Mouse (Mus musculus): ENCODE data around the gene Plekhh2.

Gene Plekhh2

DNA sequence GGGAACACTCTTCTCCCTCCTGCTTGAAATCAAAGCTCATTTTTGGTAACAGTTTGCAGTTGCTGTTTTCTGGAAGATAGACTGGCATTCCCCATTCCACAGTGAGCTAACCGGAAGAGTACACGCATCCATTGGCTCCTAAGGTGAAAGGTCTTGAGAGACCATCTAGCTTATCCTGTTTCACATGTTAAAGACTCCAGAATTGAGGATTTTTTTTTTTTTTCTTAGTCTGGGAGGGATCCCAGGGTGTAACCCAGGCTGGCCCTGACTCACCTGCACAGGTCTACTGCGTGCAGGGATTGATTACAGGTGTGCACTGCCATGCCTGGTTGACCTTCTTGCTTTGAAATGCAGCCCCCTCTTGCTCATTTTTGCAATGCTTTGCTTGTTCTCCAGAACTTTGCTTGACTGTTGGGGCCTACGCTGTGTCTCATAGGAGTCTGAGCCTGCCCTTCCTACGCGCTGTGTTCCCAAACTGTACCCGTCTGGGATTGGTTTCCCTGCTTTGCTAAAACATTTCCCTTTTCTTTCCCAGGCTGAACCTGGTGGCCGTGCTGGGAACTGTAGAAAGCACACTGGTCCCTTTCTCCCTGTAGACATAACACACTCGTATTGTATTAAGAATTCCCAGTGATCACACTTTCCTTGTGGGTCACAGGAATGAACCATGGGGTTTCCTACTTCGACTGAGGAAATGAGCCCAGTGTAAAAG is 92.2 kb downstream of the Plekhh2 start:
- no peak for DNase-seq (ENCODE audit: extremely low spot score, low spot score)

GRCm38 (mm10) chr17:84606976-84607375 is 95.3 kb downstream of the Plekhh2 start:
- DNase-seq (ENCODE audit: extremely low spot score, low spot score), result no peak

GRCm38 (mm10) chr17:84607617-84608016 is 95.9 kb downstream of the Plekhh2 start:
- DNase-seq (ENCODE audit: extremely low spot score, low spot score), result no peak

GRCm38 (mm10) chr17:84608606-84609005 is 96.9 kb downstream of the Plekhh2 start:
- no peak for DNase-seq (ENCODE audit: extremely low spot score, low spot score)

- DNase-seq (ENCODE audit: extremely low spot score, low spot score), result no peak
Observed at GRCm38 (mm10) chr17:84611500-84611899, 99.8 kb downstream of the Plekhh2 start.

- no peak for DNase-seq (ENCODE audit: extremely low spot score, low spot score)
Observed at GRCm38 (mm10) chr17:84611971-84612370, 100.3 kb downstream of the Plekhh2 start.

DNA sequence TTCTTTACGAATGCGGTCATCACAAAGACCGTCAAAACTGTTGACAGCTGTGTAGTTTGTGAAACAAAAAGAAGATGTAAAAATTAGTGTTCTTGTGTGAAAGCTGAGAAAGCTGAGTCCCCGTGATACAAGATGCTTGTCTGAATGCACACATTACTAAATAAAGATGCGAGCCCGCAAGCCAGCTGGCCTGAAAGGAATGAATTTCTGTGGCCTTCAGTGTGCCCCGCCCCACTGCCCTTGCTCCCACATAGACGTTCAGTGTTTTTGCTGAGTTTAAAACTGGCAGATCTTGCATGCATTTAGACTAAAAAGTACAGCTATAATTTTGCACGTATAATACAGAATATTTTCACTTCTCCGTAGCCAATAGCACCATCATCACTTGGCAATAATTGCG is 104.1 kb downstream of the Plekhh2 start:
- DNase-seq (ENCODE audit: extremely low spot score, low spot score), result no peak

DNA sequence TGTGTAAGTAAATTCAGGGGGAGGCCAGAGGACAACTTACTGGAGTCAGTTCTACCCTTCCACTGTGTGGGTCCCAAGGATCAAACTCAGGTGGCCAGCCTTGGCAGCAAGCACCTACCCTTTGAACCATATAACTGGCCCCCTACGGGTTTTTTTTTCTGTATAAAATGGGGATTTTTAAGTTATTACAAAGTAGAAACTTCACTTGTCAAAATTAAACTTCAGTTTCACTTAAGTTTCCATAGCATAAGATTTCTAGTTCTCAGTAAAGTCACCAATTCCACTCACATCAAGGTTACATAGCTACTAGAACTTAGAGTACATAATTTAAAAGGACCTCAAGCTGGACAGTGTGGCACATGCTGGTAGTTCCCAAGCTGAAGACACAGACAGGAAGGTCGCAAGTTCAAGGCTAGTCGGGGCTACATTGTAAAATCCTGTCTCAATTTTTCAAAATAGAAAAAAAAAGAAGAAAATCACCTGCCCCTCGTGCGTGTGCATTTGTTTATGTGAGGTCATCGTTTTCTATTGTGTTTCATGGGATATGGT is 104.9 kb downstream of the Plekhh2 start:
- no peak for DNase-seq (ENCODE audit: extremely low spot score, low spot score)

- no peak for DNase-seq (ENCODE audit: extremely low spot score, low spot score)
Observed at GRCm38 (mm10) chr17:84617953-84618352, 106.3 kb downstream of the Plekhh2 start.

GRCm38 (mm10) chr17:84619112-84619511 is 107.4 kb downstream of the Plekhh2 start:
- no peak for DNase-seq (ENCODE audit: extremely low spot score, low spot score)

DNA sequence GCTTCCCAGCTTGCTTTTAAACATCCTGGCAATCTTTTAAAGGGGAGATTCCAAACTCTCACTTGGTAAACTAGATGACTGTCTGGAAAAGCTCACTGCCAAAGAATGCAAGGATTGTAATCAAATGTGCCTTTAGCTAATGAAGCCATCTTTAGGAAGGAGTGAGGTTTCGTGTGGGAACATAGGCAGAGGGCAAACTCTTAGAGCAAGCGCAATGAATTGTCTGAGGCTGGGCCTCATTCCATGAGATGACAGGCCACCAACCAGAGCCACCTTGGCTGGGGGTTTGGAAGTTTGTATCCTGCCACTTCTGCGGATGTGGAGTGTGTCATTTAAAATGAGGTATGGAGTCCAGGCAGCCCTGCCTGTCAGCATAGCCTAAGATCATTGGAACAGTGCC is 108.4 kb downstream of the Plekhh2 start:
- no peak for DNase-seq (ENCODE audit: extremely low spot score, low spot score)

DNA sequence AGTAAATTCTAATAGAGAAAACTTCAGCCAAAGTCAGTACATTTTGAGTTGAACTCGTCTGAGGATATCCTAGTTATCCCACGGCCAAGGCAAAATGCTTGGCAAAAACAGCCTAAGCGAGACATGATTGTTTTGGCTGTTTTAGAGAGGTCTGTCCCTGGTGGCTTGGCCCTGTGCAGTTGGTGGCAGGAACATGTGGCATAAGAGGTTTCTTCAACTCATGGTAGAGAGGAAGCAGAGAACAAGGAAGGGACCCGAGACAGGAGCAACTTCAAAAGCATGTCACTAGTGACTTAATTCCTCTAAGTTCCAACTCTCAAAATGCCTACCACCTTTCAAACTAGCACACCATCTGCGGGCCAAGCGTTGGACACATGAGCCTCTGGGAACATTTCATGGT is 108.9 kb downstream of the Plekhh2 start:
- no peak for DNase-seq (ENCODE audit: extremely low spot score, low spot score)

- DNase-seq (ENCODE audit: extremely low spot score, low spot score), result no peak
Observed at GRCm38 (mm10) chr17:84621209-84621608, 109.5 kb downstream of the Plekhh2 start.

DNA sequence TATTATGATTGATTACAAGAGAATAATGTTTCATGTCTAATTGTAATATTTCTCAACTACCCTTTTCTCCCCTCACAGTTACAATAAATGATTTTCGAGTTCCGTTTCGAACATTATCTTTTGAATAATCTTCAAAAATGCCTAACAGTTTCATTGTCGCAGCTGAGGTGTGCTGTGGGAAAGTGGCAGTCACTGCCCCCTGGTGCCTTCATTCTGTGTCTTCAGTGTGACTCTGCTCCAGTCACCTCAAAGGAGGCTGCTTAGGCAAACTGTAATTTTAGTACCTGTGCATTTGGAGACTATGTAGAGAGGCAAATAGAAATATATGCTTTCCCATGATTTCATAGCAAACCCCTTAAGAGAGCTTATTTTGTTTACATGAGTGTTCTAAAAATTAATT is 110.3 kb downstream of the Plekhh2 start:
- no peak for DNase-seq (ENCODE audit: extremely low spot score, low spot score)

DNA sequence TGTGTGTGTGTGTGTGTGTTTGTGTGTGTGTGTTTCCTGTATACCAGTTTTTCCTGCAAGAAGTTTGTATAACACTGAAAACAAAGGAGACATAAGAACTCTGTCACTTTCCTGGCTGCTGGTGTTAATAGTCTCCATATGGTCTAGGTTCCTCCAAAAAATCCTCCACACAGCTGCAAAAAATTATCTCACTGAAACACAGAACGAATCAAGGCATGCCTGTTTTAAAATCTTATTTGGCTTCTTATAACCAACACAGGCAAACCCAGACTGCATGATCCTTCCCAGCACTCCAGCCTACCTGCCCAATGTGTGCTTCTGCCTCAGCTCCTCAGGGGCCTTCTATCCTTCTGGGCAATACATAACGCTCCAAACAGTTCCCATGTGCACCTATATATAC is 111.2 kb downstream of the Plekhh2 start:
- no peak for DNase-seq (ENCODE audit: extremely low spot score, low spot score)

DNA sequence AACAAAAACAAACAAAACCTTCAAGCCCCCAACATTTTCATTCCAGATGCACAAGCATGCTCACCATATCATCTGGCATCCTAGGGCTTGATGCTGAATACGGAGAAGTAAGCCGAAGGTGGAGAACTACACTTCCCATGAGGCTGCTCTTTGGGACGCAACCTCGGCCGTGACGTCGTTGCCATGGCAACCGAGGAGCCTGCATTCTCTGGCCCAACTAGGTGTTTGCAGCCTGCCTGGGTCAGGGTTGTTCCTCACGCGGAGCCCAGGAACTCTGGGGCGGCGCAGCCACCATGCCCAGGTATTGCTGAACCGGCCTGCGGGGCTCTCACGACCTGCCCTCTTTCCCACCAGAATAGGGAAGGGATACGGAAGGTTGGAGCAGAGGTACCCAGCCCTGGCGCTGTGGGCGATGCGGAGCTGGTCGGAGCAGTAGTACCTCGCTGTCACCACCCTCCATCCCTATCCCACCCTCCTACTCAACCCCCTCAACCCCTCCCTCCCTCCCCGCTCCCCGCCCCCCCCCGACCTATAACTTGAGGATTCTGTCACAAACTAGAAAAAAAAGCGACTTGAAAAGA is 114.7 kb downstream of the Plekhh2 start, which contains the start of gene Dync2li1:
Gene Dync2li1 (plus strand): TSS at position 221 of the 581 bp plus-strand sequence.
- peak; percentile 96 for DNase-seq (ENCODE audit: extremely low spot score, low spot score)

- DNase-seq (ENCODE audit: extremely low spot score, low spot score), result peak; percentile 40
Observed at GRCm38 (mm10) chr17:84626857-84627305, 115.2 kb downstream of the Plekhh2 start.

- DNase-seq (ENCODE audit: extremely low spot score, low spot score), result no peak
Observed at GRCm38 (mm10) chr17:84627721-84628120, 116.0 kb downstream of the Plekhh2 start.

GRCm38 (mm10) chr17:84628611-84629010 is 116.9 kb downstream of the Plekhh2 start:
- DNase-seq (ENCODE audit: extremely low spot score, low spot score), result no peak

DNA sequence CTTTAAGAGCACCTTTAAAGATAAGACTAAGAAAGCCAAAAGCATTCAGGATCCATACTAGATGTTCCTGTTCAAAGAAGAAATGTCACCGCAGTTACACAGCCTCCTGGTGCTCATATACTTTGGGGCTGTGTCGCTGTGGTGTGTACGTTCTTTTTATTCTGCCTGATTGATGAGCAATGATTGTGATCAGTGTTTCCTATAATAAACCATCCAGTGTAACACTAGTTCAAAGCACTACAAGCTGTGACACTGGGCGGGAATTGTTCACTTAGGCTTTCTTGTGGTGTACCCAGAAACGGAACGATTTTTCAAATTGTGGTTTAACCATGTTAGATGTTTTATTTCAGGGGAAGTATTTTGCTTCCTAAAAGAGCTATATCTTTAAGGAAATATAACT is 120.1 kb downstream of the Plekhh2 start:
- no peak for DNase-seq (ENCODE audit: extremely low spot score, low spot score)

DNA sequence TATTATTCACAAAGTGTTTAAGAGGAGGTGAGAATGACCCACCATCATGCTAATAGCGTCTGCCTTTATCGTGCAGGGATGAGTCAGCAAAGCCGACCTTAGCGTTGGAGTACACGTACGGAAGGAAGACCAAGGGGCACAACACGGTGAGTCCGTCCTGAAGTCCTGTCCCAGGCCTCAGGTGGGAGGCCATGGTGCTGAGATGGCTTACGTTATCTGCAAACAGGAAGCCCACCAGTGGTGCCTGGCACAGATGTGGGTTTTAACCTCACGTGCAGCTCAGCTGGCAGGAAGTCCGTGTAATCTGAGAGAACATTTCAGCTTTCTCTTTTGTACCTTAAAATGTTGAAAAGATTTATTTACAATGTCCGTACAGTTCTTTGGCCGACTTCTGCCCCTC is 121.7 kb downstream of the Plekhh2 start:
- no peak for DNase-seq (ENCODE audit: extremely low spot score, low spot score)

DNA sequence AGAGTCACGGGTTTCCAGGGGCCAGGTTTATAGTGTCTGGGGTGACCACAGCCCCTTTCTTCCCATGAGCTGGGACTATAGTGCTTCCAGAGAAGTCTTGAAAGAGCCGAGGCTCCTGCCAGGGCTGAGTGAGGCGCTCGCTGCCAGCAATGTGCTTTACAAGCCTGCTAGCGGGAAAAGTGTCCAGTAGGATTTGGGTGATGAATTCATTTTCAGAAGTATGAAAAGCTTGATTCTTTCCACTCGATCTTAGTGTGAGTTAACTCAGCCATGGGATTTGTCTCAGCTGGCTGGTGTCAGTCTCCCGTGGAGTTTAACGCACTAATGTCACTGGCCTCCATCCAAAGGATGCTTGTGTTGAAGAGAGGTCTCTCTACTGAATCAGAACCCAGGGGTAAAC is 124.6 kb downstream of the Plekhh2 start:
- no peak for DNase-seq (ENCODE audit: extremely low spot score, low spot score)

- no peak for DNase-seq (ENCODE audit: extremely low spot score, low spot score)
Observed at GRCm38 (mm10) chr17:84637971-84638370, 126.3 kb downstream of the Plekhh2 start.

Data from neural tube, embryonic 10.5 days (tissue).